Mouse (Mus musculus): ENCODE measurements around the gene Cdk2ap2.

Cdk2ap2 gene

DNA sequence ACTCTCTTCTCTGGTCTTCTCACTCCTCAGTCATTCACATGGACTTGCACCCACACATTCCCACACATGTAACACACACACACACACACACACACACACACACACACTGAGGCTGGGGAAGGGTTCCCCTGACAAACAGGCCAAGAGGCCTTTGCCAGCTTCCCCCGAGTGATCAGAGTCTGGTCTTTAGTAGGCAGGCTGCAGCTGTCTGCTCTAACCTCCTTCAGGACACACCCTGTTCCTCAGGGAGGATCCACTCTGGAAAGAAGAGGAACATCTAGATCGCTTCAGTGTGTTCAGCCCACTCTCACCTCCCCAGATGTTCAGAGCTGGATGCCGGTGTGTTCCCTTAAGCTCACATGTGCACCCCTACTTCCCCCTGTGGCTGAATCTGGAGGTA, 2.6 kb upstream of the Cdk2ap2 start:
- no peak for DNase-seq (ENCODE audit: low spot score)

DNA sequence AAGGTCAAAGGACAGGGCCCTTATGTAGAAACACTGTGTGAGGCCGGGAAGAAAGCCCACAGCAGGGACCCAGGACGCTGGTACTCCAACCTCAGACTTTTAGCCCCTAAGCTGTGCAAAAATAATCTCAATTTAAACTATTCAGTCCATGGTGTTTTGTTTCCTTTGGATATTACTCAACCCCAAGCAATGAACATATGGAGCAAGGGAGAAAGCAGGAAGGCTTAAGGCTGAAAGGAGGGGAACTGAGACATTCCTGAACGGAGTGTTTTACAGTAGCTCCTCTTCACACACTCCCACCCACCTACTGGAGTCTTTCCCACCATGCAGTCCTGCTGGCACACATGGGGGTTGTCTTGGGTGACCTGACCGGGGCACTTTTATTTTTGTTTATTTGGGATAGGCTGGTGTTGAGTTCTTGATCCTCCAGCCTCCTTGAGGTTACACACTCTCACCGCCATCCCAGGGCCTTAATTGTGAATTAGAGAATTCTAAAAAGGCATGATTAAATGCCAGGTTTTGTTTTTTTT, 2.1 kb upstream of the Cdk2ap2 start:
- no peak for DNase-seq (ENCODE audit: low spot score)

DNA sequence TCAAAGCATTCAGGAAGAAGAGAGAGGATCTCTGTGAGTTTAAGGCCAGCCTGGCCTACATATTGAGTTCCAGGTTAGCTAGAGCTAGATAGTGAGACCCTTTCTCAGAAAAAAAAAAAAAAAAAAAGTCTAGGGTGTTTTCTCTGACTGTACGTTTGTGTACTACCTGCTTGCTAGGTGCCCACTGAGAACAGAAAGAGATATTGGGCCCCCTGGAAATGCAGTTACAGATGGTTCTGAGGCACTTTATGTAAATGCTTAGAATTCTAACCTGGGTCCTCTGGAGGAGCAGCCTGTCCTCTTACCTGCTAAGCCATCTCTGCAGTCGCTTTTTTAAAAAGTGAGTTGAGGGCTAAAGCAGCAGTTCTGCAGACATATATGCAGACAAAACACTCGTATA, 1.2 kb upstream of the Cdk2ap2 start:
- no peak for DNase-seq (ENCODE audit: low spot score)

DNA sequence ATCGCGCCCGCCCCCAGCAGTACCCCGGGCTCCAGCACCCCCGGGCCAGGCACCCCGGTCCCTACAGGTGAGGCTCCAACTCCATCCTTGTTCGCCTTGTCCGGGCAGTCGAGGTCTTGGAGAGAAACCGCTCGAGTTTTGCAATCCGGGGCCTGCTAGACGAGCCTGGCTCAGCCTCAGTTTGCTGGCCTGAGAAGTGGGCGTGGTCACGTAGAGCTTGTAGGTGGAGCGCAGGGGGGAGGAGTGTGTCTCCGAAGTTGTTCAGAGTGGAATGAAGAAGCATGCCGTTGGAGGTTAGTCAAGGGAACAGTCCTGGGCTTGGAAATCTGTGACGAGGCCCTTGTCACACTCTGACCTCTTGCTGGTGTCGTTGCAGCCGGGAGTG, 451 bp downstream of the Cdk2ap2 start:
- peak; percentile 51 for DNase-seq (ENCODE audit: low spot score)

DNA sequence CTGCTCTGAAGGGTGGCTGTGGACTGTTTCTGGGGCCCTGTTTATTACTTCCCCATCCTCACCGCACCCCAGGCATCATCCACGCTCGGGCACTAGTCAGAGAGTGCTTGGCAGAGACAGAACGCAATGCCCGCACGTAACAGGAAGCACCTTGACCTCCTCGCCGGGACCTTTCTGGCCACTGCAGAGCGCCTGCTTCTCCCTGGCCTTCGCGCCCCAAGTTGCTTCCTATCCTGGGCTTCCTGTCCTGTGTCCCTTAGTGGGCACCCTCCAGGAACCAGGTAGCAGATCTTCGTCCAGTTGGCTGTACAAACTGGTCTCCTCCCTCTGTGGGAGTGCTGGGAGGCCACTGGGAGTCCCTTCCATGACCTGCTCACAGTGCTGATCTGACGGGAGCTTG, 1.4 kb downstream of the Cdk2ap2 start:
- no peak for DNase-seq (ENCODE audit: low spot score)

DNA sequence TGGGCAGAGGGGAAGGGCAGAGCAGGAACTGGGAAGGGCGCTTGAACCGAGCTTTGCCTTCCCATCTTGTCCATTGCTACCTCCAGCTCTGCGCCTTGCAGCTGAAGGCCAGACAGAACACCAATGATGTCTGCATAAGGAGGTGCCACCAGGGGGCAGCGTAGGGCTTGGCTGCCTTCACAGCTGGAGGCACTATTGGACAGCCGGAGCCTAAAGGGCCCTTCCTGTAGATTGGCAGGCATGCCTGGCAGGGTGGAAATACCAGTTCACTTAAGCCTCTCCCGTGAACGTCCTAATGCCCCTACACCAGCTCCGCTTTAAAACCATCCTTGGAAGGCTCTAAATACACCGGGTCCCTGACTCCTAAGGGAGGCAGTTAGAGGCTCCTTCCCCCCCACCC, 2.1 kb downstream of the Cdk2ap2 start:
- peak; percentile 78 for DNase-seq (ENCODE audit: low spot score)

DNA sequence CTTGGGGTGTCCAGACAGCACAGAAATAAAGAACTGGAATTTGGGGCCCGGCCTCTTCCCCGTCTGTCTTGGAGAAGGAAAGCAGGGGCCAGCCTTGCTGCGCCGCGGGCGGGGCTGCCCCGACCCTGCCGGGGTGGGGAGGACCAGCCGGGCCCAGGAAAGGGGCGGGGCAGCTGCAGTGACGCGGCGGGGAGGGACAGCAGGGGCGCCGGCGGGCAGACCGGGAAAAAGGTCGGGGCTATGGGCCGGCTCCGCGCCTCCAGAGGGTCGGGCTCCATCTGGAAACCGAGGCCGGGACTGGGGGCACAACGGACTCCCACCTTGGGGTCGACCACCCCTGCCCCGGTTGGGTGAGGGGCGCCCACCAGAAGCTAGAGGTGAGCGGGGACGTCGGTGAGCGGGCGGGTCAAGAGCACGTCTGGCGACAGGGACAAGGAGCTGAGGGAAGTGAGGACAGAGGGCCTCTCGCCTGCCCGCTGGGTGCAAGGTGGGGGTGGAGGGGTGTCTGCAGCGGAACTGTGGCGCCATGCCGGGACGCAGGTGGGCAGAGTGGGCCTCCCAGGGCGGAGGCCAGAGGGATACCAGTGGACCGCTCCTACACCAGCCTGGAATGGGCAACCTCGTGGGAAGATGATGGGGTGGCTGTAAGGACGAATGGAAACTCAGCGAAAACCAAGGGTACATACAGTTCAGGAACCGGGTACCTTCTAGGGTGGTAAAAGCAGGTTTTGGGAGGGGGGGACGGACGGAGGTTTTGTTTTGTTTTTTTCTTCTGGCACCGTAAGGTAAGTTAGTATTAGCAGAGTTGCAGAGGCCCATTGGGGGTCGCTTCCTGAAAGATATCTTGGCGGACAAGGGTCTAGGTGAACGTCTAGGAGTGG, 3.1 kb downstream of the Cdk2ap2 start, which contains the start of gene Pitpnm1:
TSS of gene Pitpnm1 (plus strand) at position 162 of the 881 bp plus-strand sequence.
- DNase-seq (ENCODE audit: low spot score), result peak; percentile 49

DNA sequence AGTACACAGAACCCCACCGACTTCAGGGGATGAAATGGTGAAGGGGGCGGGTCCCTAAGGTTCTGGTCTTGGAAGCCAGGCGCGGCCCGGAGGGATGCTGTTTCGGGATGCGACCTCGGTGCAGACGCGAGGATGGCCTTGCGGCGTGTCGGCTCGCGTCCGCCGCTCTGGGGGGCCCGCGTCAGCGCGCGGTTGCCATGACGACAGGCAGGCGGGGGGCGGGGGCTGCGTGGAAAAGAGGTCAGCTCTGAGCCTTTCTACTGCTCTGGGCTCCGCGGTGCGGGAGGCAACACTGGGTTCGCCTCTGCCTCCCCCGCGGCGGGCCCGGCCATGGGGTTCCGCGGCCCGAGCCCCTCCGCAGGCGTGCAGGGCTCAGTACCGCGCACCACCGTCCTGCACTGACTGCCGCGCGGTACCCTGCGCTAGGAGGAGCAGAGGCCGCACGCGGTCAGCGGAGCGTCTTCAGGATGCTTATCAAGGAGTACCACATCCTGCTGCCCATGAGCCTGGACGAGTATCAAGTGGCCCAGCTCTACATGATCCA, 3.8 kb downstream of the Cdk2ap2 start:
- no peak for DNase-seq (ENCODE audit: low spot score)

DNA sequence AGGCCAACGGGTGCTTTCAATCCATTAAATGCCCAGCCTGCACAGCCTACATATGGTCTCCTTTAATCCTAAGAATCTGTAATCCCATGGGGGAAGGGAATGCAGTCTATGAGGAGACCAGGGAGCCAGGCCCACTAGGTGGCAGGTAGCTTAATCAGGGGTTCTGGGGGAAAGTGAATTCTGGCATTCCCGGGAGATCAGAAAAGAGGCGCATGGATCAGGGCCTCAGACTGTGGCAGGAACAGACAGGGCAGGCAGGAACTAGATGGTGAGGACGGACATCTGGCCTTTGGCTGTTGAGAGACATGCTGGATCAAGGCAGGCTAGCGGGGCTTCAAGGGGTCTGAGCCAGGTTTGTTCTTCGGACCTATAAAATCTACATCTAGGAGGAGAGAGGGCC, 4.5 kb downstream of the Cdk2ap2 start:
- DNase-seq (ENCODE audit: low spot score), result no peak

DNA sequence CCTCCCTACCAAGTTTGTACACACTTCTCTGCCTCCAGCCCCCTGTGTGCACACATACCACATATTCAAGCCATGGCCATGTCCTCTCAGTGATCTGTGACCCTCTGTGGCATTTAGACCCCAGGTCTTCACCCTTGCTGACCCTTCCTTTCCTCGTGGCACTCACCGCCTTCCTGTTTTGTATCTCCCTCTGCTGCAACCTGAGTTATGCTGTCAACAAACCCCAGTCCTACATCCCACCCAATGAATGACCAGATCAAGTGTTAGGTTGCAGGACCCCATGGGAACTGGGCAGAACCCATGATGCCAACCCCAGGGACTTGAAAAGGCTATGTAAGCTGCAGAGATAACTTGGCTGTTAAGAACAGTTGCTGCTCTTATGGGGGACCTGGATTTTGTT, 5.1 kb downstream of the Cdk2ap2 start:
- DNase-seq (ENCODE audit: low spot score), result no peak

DNA sequence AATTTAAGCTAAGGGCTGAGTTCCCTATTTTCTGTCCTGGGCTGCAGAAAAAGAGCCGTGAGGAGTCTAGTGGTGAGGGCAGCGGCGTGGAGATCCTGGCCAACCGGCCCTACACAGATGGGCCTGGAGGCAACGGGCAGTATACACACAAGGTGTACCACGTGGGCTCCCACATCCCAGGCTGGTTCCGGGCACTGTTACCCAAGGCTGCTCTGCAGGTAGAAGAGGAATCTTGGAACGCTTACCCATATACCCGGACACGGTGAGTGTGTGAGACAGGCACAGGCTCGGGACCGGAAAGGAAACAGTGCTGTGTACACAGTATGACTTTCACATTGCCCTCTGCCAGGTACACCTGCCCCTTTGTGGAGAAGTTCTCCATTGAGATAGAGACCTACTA, 5.6 kb downstream of the Cdk2ap2 start:
- no peak for DNase-seq (ENCODE audit: low spot score)

DNA sequence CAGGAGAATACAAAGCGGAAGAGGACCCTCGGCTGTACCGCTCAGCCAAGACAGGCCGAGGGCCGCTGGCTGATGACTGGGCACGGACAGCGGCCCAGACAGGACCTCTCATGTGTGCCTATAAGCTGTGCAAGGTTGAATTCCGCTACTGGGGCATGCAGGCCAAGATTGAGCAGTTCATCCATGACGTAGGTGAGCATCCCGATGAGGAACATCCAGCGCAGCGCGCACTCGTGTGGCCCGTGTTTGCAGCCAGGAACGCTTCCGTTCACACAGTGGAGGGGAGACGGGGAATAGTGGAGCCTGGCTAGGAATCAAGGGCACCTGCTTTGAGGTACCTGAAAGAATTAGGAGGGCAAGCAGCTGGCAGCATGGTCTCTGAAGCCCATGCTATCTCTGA, 6.3 kb downstream of the Cdk2ap2 start:
- no peak for DNase-seq (ENCODE audit: low spot score)

DNA sequence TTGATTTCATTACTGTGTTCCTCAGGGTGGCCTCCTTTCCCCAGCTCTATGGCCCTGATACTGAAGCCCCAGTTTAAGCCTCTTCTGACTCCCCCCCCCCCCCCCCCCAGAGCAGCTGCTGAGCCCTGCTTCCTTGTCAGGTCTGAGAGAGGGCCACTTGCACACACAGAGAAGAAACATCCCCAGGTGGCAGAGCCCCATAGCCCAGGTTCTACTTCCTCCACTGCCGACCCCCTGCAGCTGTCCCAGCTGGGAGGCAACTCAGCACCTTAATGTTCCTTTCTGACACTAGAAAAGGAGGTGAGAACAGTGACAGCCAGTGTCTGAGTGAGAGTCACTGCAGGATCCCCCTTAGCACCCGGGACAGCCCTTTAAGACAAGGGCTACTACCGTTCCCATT, 6.8 kb downstream of the Cdk2ap2 start:
- DNase-seq (ENCODE audit: low spot score), result no peak

DNA sequence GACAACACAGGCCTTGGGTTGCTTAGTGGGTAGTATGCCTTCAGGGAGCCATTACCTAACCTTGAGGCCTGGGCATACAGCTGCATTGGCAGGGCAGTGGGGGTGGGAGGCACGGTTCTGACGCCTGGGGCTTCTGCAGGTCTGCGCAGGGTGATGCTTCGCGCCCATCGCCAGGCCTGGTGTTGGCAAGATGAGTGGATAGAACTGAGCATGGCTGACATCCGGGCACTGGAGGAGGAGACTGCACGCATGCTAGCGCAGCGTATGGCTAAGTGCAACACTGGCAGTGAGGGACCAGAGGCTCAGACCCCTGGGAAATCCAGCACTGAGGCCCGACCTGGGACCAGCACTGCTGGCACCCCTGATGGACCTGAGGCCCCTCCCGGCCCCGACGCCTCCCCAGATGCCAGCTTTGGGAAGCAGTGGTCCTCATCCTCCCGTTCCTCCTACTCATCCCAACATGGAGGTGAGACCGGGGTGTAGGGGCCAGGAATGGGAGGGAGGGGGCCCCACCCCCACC, 7.8 kb downstream of the Cdk2ap2 start:
- no peak for DNase-seq (ENCODE audit: low spot score)

DNA sequence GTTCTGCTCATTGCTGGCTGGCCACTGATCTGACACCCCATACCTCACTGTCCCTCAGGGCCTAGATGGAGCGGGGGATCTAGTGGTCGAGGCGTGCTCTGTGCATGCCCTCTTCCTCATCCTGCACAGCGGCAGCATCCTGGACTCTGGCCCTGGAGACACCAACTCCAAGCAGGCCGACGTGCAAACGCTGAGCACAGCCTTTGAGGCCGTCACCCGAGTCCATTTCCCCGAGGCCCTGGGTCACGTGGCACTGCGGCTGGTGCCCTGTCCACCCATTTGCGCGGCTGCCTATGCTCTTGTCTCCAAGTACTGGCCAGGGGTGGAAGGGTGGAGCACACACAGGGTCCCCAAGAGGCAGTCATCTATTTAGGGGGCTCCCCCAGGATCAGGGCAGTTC, 9.7 kb downstream of the Cdk2ap2 start:
- no peak for DNase-seq (ENCODE audit: low spot score)

DNA sequence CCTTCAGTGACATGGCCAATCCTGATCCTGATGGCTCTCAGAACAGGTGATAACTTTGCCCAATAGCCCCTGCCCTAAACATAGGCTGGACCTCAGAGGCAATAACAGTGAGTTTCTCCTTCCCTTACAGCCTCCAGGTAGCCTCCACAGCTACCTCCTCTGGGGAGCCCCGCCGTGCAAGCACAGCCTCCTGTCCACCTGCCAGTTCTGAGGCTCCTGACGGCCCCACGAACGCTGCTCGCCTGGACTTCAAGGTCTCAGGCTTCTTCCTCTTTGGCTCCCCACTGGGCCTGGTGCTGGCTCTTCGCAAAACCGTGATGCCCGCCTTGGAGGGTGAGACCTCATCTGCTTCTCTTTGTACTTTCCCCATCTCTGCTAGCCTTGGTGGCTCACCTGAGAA, 11.6 kb downstream of the Cdk2ap2 start:
- no peak for DNase-seq (ENCODE audit: low spot score)

DNA sequence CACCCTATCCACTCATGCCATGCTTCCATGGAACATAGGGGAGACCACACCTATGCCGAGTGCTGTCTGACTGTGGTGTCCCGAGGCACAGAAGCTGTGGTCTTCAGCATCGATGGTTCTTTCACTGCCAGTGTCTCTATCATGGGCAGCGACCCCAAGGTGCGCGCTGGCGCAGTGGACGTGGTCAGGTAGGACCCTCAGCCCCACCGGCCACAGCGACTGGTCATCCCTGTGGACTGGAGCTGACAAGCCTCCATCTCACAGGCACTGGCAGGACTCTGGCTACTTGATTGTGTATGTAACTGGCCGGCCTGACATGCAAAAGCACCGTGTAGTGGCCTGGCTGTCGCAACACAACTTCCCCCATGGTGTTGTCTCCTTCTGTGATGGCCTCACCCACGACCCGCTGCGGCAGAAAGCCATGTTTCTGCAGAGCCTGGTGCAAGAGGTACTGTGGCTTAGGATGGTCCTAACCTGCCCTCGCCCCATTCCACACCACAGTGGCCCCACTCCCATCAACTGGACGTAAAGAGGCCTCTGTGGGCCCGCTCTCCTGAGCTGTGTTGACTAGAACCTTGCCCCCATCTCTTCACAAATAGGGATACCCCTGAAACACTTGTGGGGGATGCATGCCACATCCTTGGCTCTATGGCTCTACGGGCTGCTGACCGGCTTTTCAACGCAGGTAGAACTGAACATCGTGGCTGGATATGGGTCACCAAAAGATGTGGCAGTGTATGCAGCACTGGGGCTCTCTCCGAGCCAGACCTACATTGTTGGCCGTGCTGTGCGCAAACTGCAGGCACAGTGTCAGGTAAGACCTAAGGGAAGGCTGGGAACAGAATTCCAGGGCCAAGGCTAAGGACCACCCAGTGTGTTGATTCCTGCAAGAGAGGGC, 15.3 kb downstream of the Cdk2ap2 start:
- no peak for DNase-seq (ENCODE audit: low spot score)

DNA sequence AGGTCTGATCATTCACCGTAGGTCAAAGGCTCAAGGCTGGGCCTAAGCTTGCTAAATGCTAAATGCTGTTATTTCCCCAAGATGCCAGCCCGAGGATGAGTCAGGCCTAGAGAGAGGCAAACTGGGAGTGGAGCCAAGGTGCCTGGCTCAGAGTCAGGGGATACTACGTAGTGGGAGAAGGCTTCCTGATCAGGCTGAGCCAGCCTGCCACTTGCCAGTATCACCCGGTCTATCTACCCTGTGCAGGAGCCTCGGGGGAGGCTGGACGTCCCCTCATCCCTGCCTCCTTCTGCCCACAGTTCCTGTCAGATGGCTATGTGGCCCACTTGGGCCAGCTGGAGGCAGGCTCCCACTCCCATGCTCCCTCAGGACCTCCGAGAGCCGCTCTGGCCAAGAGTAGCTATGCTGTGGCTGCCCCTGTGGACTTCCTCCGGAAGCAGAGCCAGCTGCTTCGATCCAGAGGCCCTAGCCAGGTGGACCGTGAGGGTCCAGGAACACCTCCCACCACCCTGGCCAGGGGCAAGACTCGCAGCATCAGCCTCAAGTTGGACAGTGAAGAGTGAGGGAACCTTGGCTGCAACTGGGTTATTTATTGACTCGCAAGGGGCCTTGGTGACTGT, 16.3 kb downstream of the Cdk2ap2 start:
- peak; percentile 50 for DNase-seq (ENCODE audit: low spot score)

DNA sequence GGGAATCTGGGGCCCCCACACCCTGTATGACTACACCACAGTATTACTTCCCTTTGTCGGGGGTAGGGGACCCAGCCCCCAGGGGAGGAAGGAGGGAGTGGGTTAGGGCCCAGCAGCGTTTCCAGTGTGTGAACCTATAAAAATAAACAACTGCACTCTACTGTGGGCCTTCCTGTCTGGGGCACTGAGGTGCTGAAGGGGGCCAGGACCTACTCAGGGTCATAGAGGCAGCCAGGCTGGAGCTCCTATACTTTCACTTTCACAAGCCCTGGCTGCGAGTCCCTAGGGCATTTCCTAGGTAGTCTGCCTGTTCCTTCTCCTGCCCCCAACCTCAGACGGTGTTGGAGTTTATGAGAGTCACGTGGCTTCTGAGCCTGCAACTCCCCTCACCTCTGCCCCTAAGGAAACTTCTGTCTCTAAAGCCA, 16.8 kb downstream of the Cdk2ap2 start:
- DNase-seq (ENCODE audit: low spot score), result no peak

DNA sequence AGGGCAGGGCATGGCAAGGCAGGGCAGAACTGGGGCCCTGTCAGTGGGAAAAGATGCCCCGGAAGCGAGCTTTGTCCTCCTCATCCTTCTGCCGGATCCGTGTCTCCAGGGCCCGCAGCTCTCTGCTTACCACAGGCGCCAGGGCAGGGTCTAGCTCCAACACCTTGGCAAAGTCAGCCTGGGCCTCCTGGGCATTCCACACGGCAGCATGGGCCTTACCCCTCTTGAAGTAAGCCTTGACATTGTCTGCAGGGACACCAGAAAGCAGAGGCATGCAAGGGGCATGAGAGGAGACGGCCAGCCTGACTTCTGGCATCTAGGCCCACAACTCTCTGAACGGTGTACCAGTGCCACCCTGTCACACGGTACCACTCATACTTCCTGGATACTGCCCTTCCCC, 17.6 kb downstream of the Cdk2ap2 start:
- no peak for DNase-seq (ENCODE audit: low spot score)

DNA sequence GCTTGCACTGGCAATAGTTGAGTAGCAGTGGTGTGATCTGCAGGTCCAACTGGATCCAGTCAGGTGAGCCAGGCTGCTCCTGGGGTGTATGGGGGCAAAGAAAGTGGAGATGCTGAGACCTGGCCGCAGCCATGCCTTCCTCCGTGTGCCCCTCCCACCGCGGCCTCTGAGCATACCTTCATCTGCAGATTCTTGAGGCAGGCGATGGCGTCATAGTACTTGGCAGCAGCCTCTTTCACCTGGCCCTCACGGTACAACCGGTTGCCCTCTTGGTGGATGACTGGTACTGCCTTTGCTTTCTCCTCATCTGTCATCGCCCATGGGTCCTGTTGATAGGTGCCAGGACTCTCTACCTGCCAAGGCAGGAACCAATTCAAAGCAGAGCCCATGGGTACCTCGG, 18.2 kb downstream of the Cdk2ap2 start:
- no peak for DNase-seq (ENCODE audit: low spot score)

DNA sequence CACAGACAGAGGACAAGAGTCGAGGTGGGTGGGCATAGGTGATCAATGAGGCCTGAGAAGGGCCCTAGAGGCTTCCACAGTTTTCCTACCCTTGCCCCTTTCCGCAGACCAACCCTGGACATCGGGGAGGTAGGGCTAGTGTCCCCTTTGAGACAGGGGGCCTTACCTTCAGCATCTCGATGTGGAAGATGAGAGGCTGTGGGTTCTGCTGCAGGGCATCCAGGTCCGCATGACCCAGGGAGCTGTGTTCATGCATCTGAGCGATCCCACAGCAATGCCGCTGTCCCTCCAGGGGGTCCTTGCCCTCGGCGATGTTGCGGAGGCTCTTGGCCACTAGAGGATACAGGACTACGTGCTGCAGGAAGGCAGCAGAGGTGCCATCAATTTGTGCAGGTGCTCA, 18.8 kb downstream of the Cdk2ap2 start:
- DNase-seq (ENCODE audit: low spot score), result no peak

Measured in urinary bladder, postnatal 10 days (tissue).